Mouse (Mus musculus): ENCODE results near the gene Ergic1. TPM values are rescaled to one million over a fixed set of nuclear protein-coding genes. Genes with fewer than 3 reads are reported as not detected.
A peak's percentile ranks its signal among the peaks of the same experiment; 100 is the strongest.

Gene Ergic1
- polyA plus RNA-seq, 1 experiment: 68.6 TPM

DNA sequence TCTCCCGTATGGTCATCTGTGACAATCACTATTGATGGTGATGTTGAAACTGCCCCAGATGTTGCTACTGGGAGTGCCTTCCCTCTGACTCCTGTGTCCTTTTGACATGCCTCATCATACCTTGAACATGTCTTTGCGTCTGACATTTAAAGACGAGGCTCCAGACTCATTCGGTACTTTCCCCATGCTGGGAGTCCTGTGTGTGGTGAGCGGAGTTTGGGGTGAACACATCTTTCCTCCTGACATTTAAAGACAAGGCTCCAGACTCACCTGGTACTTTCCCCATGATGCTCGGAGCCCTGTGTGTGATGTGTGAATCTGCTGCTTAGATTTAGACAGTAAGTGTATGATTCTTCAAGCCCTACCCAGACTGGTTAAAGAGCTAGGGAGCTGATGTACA, 10.2 kb upstream of the Ergic1 start:
- no peak for TF ChIP-seq POLR2A (IDR thresholded peaks at IDR 0.05; ENCODE audit: low read depth, low read length)
- TF ChIP-seq CTCF (IDR thresholded peaks at IDR 0.05; ENCODE audit: extremely low read depth, insufficient read length, insufficient replicate concordance, low read depth, low read length): no peak
- no peak overlapping the region for H3K4me3 ChIP-seq (ENCODE audit: low read depth, low read length)
- no peak overlapping the region for H3K27ac ChIP-seq (ENCODE audit: insufficient read depth, low read depth, low read length)
- 86% methylated on average over 6 of the region's 6 CpGs for WGBS
- H3K36me3 ChIP-seq (ENCODE audit: control insufficient read depth, insufficient read depth, low read length): no peaks in the 10 kb centered on the region
- H3K4me1 ChIP-seq (ENCODE audit: control insufficient read depth, insufficient read depth, insufficient read length, low read length): peaks cover 3% of the 10 kb centered on the region; the same call in 1 of the 2 replicates
- no peaks in the 10 kb centered on the region for H3K27me3 ChIP-seq (ENCODE audit: control insufficient read depth, insufficient read depth, low read length)

DNA sequence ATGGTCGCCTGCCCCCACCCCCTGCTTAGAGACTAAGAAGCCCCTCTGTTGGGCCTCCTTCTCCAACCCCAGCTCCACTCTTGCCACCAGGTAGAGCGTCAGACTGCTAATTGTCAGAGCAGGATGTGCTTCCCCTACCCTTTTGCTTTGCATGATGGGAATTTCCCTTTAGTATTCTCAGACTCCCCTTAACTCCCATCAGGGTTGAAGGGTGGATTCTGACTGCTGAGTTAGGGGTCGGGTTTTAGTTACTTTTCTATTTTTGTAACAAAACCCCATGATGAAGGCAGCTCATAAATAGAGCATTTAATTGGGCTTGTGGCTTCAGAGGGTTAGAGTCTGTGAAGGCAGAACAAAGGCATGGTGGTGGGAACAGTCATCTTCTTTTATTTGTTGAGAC, 8.3 kb upstream of the Ergic1 start:
- Histone ChIP-seq H3K27ac (ENCODE audit: insufficient read depth, low read depth, low read length) (no peak overlapping the region), H3K4me3 (ENCODE audit: low read depth, low read length) (no peak overlapping the region), H3K27me3 (ENCODE audit: control insufficient read depth, insufficient read depth, low read length) (no peaks in the 10 kb centered on the region), H3K4me1 (ENCODE audit: control insufficient read depth, insufficient read depth, insufficient read length, low read length) (peaks cover 3% of the 10 kb centered on the region; the same call in 1 of the 2 replicates), H3K36me3 (ENCODE audit: control insufficient read depth, insufficient read depth, low read length) (no peaks in the 10 kb centered on the region)
- TF ChIP-seq POLR2A (IDR thresholded peaks at IDR 0.05; ENCODE audit: low read depth, low read length): no peak
- TF ChIP-seq CTCF (IDR thresholded peaks at IDR 0.05; ENCODE audit: extremely low read depth, insufficient read length, insufficient replicate concordance, low read depth, low read length): no peak
- 78% methylated on average over 3 of the region's 3 CpGs for WGBS

DNA sequence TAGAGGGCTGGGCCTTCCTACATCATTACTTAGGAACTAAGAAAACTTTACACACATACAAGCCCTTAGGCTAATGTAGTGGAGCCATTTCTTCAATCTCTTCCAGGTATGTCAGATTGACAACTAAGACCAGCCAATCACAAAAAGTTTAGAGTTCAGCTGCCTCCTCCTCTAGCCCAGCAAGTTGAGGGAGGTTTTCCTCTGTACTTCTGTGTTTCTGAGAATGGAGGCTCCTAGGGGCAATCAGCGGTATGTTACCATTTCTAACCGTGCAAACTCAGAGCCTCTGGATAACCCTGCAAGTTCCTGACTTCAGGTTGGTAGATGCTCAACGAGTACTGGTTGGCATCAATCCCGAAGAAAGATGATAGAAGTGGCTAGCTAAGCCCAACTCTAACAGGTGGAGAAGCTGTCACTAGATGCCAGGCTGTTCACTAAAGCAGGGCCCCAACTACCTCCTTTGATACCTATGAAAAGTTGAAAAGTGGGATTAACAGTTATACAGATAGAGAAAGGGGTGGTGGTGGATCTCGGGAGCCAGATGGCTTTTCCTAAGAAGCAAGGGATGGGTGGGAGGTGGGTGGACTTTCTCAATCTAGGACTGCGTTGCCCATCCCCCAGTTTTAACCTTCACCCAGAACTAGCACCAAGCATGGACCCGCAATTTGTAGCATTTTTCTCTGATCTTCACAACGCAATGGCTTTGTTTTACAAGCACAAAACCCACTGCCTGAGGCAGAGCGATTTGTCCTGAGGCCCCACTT, 581 bp upstream of the Ergic1 start:
- Histone ChIP-seq H3K36me3 (ENCODE audit: control insufficient read depth, insufficient read depth, low read length) (no peaks in the 10 kb centered on the region), H3K27me3 (ENCODE audit: control insufficient read depth, insufficient read depth, low read length) (no peaks in the 10 kb centered on the region), H3K27ac (ENCODE audit: insufficient read depth, low read depth, low read length) (no peak overlapping the region), H3K4me1 (ENCODE audit: control insufficient read depth, insufficient read depth, insufficient read length, low read length) (peaks cover 23% of the 10 kb centered on the region), H3K4me3 (ENCODE audit: low read depth, low read length) (peak overlapping the region; percentile 93)
- 31% methylated on average over 9 of the region's 9 CpGs for WGBS
- TF ChIP-seq POLR2A (IDR thresholded peaks at IDR 0.05; ENCODE audit: low read depth, low read length) (no peak), CTCF (IDR thresholded peaks at IDR 0.05; ENCODE audit: extremely low read depth, insufficient read length, insufficient replicate concordance, low read depth, low read length) (no peak)

DNA sequence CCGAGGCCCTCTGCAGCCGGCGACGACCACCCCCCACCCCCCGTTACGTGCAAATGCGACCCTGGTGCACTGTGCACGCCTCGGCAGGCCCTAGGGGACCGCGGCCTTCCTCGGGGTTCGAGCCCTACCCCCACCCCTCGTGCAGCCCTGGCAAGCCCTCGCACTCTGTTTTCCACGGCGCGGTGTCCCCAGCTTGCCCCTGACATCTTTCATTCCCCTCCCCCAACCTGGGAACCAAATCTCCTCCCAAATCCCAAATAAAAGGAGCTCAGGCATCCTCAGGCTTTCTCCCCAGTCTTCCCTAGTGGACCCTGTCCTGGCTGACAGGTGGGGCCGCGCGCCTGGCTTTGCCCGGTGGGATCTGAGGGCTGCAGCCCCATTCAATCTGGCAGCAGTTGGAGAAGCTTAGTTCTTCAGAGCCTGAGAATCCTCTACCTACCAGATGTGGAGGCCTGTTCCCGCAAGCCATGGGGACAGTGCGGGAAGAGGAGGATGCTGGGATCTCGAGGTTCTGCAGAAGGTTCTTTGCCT, 427 bp downstream of the Ergic1 start, which contains the start of gene Dusp1:
Gene Dusp1, minus strand, starts transcription at position 478 of the 531 bp plus-strand sequence.
- WGBS: 1% methylated on average over 25 of the region's 25 CpGs
- Histone ChIP-seq H3K27ac (ENCODE audit: insufficient read depth, low read depth, low read length) (peak within 1 kb of the TSS; percentile 20), H3K36me3 (ENCODE audit: control insufficient read depth, insufficient read depth, low read length) (no peaks in the 10 kb centered on the region), H3K4me1 (ENCODE audit: control insufficient read depth, insufficient read depth, insufficient read length, low read length) (peaks cover 23% of the 10 kb centered on the region), H3K27me3 (ENCODE audit: control insufficient read depth, insufficient read depth, low read length) (no peaks in the 10 kb centered on the region), H3K4me3 (ENCODE audit: low read depth, low read length) (peak within 1 kb of the TSS; percentile 93)
- TF ChIP-seq CTCF (IDR thresholded peaks at IDR 0.05; ENCODE audit: extremely low read depth, insufficient read length, insufficient replicate concordance, low read depth, low read length): no peak
- no peak for TF ChIP-seq POLR2A (IDR thresholded peaks at IDR 0.05; ENCODE audit: low read depth, low read length)

DNA sequence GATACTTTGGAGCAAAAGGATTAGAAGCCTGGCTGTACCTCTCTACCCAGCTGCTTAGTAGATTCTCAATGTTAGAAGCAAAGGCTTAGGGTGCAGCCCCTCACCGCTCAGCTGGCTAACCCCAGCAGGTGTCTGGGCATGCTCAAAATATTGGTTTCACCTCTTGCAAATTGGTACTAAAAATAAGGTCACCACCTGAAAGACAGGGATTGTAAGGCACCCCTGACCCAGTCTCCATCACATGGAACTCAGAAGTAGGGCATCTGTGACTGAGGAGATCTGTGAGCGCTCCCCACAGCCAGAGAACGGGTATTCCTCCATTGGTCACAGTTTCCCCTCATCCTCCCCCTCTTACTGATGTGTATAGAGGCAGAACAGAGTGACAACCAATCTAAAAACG, 1.0 kb downstream of the Ergic1 start:
- TF ChIP-seq POLR2A (IDR thresholded peaks at IDR 0.05; ENCODE audit: low read depth, low read length) (no peak), CTCF (IDR thresholded peaks at IDR 0.05; ENCODE audit: extremely low read depth, insufficient read length, insufficient replicate concordance, low read depth, low read length) (no peak)
- H3K4me3 ChIP-seq (ENCODE audit: low read depth, low read length): peak overlapping the region; percentile 93; the same call in 1 of the 2 replicates
- no peaks in the 10 kb centered on the region for H3K36me3 ChIP-seq (ENCODE audit: control insufficient read depth, insufficient read depth, low read length)
- WGBS: 63% methylated on average over 4 of the region's 4 CpGs
- H3K27me3 ChIP-seq (ENCODE audit: control insufficient read depth, insufficient read depth, low read length): no peaks in the 10 kb centered on the region
- peaks cover 25% of the 10 kb centered on the region for H3K4me1 ChIP-seq (ENCODE audit: control insufficient read depth, insufficient read depth, insufficient read length, low read length)
- H3K27ac ChIP-seq (ENCODE audit: insufficient read depth, low read depth, low read length): peak overlapping the region; percentile 20; the same call in 1 of the 2 replicates

DNA sequence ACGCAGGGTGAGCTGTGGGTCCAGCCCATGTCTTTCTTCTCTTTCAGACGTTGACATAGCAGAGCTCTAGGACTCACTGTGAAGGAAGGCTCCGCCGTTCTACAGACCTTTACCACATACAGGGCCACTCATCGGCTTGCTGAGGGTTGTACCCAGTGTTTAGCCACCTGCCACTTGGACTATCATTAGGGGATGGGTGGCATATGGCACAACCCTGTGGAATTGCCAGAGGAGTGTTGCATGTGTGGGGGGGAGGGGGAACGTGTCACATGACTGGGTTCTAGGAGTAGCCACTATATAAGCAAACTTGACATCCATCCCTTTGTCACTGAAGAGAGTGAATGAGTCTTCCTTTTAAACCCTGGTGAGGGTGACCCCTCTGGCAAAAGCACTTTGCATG, 2.2 kb downstream of the Ergic1 start:
- Histone ChIP-seq H3K27me3 (ENCODE audit: control insufficient read depth, insufficient read depth, low read length) (no peaks in the 10 kb centered on the region), H3K27ac (ENCODE audit: insufficient read depth, low read depth, low read length) (0 out of 2 replicates have a peak overlapping the region, but pooled peaks have one; percentile 20), H3K36me3 (ENCODE audit: control insufficient read depth, insufficient read depth, low read length) (no peaks in the 10 kb centered on the region), H3K4me3 (ENCODE audit: low read depth, low read length) (no peak overlapping the region), H3K4me1 (ENCODE audit: control insufficient read depth, insufficient read depth, insufficient read length, low read length) (peaks cover 28% of the 10 kb centered on the region)
- 66% methylated on average over 6 of the region's 6 CpGs for WGBS
- TF ChIP-seq CTCF (IDR thresholded peaks at IDR 0.05; ENCODE audit: extremely low read depth, insufficient read length, insufficient replicate concordance, low read depth, low read length) (no peak), POLR2A (IDR thresholded peaks at IDR 0.05; ENCODE audit: low read depth, low read length) (no peak)

DNA sequence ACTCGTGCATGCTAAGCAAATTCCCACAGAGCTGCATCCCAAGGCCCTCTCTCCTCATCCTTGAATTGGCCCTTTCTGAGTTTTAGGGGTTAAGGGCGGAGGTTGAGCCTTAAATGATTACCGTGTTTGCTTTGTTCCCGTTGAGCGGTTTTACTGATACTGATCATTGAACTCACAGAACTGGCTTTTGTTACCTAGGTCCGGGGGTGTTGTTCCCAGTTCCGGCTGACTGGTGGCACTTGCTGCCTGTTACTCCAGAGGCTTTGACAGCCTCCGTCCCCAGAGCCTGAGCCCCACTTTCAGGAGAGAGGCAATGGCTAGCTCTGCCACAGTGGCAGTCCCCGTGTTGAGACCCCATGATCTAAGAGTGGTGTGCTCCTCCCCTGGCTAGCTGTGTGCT, 3.1 kb downstream of the Ergic1 start:
- no peak for TF ChIP-seq CTCF (IDR thresholded peaks at IDR 0.05; ENCODE audit: extremely low read depth, insufficient read length, insufficient replicate concordance, low read depth, low read length)
- no peak for TF ChIP-seq POLR2A (IDR thresholded peaks at IDR 0.05; ENCODE audit: low read depth, low read length)
- H3K27ac ChIP-seq (ENCODE audit: insufficient read depth, low read depth, low read length): peak overlapping the region; percentile 58
- peaks cover 28% of the 10 kb centered on the region for H3K4me1 ChIP-seq (ENCODE audit: control insufficient read depth, insufficient read depth, insufficient read length, low read length)
- H3K36me3 ChIP-seq (ENCODE audit: control insufficient read depth, insufficient read depth, low read length): no peaks in the 10 kb centered on the region
- H3K4me3 ChIP-seq (ENCODE audit: low read depth, low read length): peak overlapping the region; percentile 13; the same call in 1 of the 2 replicates
- H3K27me3 ChIP-seq (ENCODE audit: control insufficient read depth, insufficient read depth, low read length): no peaks in the 10 kb centered on the region
- 31% methylated on average over 9 of the region's 9 CpGs for WGBS
